Mouse (Mus musculus) small intestine, adult 2 months (tissue): ENCODE data around the gene Spats2l.

ENCODE experiments used
- CTCF ChIP-seq: fragments of 200-500 bp; IDR thresholded peaks from 2 replicates; pipeline ENCODE4 v1.5.1; 2012; ENCODE audit warnings: low read depth, mild to moderate bottlenecking, control low read depth, inconsistent platforms, low read length, moderate library complexity, mixed read lengths; ENCODE audit not compliant: insufficient replicate concordance, insufficient read length; ENCODE audit errors: extremely low read depth
- POLR2A ChIP-seq: fragments of 200-500 bp; IDR thresholded peaks from 2 replicates; pipeline ENCODE4 v1.6.1; 2012; ENCODE audit warnings: low read depth, mild to moderate bottlenecking, control low read depth, inconsistent platforms, low read length, moderate library complexity

DNA sequence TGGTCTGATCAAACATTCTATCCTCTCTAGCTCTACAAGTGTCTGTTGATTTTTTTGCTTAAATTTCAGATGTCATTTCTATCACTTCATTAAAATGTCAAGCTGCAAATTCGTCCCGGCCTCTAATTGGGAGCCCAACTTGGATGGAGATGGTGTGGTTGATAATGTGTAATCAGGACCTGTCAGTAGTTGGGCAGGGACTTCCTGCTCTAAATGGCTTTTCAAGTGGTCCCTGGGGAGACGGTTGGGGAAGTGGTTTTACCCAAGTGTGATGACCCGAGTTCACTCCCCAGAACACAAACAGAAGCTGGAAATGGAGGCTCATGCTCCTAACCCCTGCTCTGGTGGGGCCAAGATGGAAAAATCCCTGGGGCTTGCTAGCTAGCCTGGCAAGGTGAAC lies 36.3 kb downstream of the Spats2l start:
- TF ChIP-seq CTCF (no peak), POLR2A (no peak)
